Mouse (Mus musculus): ENCODE results near the gene Agbl4.

- TF ChIP-seq POLR2A (IDR thresholded peaks at IDR 0.05; ENCODE audit: insufficient read length, low read depth) = no peak
- TF ChIP-seq SRF (IDR thresholded peaks at IDR 0.05; ENCODE audit: control insufficient read depth, insufficient read length, low read depth) = no peak
- TF ChIP-seq TCF12 (IDR thresholded peaks at IDR 0.05; ENCODE audit: insufficient read depth, poor library complexity, severe bottlenecking) = no peak
- TF ChIP-seq CEBPB (IDR thresholded peaks at IDR 0.05; ENCODE audit: insufficient read depth, poor library complexity, severe bottlenecking) = no peak
- TF ChIP-seq E2F4 (IDR thresholded peaks at IDR 0.05; ENCODE audit: insufficient read depth) = no peak
- no peak for TF ChIP-seq MYOG (IDR thresholded peaks at IDR 0.05; ENCODE audit: control insufficient read depth in 1 of 3, insufficient read depth in 1 of 3, insufficient read length in 2 of 3, low read depth in 2 of 3)
- no peak for TF ChIP-seq USF1 (IDR thresholded peaks at IDR 0.05; ENCODE audit: low read depth)
- TF ChIP-seq REST (IDR thresholded peaks at IDR 0.05; ENCODE audit: insufficient read depth, insufficient read length) = no peak
- TF ChIP-seq MAX (IDR thresholded peaks at IDR 0.05; ENCODE audit: low read depth) = no peak
- TF ChIP-seq POLR2AphosphoS2 (IDR thresholded peaks at IDR 0.05; ENCODE audit: insufficient read length, low read depth) = no peak
Observed at GRCm38 (mm10) chr4:110549223-110549622, 151.8 kb downstream of the Agbl4 start.
